Mouse (Mus musculus) cortical plate, adult 2 months (tissue): Measurements from ENCODE around the gene Rhpn2.

ENCODE experiments used
- CTCF ChIP-seq: fragments of 200-500 bp; IDR thresholded peaks from 2 replicates; pipeline ENCODE4 v1.5.1; 2011; ENCODE audit warnings: mild to moderate bottlenecking, control low read depth, low read length; ENCODE audit not compliant: insufficient read depth; ENCODE audit errors: extremely low read depth
- POLR2A ChIP-seq: fragments of 200-500 bp; IDR thresholded peaks from 2 replicates; pipeline ENCODE4 v1.6.1; 2011; ENCODE audit warnings: mild to moderate bottlenecking, low read length, control low read depth; ENCODE audit not compliant: insufficient read depth; ENCODE audit errors: extremely low read depth

- TF ChIP-seq POLR2A: no peak
- TF ChIP-seq CTCF: no peak
Observed at GRCm38 (mm10) chr7:35362868-35363267, 28.9 kb downstream of the Rhpn2 start.
